Mouse (Mus musculus): ENCODE results near the gene Gm49486.

The Gm49486 gene

DNA sequence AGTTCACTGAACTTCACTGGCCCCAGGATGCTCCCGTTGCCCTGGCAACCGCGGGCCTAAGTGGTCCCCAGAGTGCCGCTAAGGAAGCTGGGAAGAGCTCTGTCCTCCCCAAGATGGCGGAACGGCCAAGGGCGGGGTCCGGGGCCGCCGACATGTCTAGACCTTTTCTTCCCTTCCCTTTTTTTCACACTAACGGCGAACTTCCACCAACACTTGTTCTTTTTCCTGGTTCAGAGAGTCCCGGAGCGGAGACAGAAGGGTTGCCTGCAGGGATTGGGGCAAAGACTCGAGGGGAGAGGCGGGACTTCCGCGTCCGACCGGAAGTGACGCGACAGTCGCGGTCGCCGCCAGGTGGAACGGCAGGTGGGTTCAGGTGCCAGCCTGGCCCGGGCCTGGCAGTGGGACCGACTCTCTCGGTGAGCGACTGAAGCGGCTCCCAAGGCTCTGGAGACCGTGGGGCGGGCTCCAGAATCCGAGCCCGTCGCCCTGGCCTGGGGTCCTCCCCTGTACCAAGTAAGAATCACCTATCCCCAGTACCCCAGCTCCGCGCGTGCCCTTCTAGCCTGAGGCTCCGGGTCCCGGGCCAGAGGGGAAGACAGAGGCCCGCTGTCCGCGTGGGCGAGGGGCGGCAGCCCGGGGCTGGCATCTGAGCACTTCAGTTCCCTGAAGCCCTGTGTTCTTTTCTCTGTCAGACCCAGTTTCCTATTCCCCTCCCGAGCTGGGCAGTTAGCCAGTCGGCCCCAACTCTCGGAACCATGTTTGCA, at the start of gene Gm49486, which contains the start of gene Pick1:
TSS of gene Gm49486 (plus strand) at position 334 of the 764 bp plus-strand sequence.
TSS of gene Pick1 (plus strand) at position 116 of the 764 bp plus-strand sequence.
- DNase-seq (ENCODE audit: low read depth, low spot score), result peak; percentile 92

DNA sequence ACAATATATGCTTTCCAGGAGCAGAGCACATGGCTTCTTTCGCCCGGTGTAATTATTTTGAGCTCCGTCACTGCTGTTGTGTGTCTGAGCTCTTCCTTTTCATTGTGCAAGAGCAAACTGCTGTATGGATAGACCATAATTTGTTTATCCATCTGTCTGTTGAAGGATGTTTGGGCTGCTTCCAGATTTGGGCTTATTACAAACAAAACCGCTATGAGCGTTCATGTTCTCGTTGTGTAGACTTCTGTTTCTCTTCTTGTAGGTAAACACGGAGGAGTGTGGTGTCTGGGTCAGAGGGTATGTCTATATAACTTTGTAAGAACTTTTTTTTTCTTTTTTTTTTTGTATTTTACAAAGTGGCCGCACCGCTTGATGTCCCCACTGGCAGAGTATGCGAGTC, 44.0 kb upstream of the Gm49486 start:
- DNase-seq (ENCODE audit: low read depth, low spot score), result no peak

DNA sequence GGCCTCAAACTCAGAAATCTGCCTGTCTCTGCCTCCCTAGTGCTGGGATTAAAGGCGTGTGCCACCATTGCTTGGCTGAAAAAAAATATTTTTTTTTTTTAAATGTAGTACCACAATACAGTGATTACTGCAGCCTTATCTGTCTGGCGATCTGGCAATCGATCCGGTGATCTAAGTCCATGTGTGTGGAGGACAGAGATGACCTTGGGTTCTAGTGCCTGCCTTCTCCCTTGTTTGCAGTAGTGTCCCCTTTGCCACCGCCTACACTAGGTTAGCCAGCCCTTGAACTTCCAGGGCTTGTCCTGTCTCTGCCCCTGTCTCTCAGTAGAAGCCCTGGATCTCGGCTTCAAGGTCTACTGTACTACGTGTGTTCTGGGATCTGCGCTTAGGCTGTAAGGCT, 41.4 kb upstream of the Gm49486 start:
- no peak for DNase-seq (ENCODE audit: low read depth, low spot score)

DNA sequence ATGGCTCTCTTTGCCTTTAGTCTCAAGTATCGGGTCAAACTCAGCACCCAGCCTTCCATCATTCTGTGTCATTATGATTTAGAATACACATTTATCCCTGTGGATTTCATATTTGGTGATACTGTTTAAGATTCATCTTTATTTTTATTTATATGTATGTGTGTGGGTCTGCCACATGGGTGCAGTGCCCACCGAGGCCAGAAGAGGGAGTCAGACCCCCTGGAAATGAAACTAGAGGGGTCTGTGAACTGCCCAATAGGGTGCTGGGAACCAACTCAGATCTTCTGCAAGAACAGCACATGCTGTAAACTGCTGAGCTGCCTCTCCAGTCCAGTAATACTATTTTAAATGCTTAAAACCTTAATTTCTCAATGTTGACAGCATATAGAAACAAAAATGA, 37.8 kb upstream of the Gm49486 start:
- DNase-seq (ENCODE audit: low read depth, low spot score), result no peak

DNA sequence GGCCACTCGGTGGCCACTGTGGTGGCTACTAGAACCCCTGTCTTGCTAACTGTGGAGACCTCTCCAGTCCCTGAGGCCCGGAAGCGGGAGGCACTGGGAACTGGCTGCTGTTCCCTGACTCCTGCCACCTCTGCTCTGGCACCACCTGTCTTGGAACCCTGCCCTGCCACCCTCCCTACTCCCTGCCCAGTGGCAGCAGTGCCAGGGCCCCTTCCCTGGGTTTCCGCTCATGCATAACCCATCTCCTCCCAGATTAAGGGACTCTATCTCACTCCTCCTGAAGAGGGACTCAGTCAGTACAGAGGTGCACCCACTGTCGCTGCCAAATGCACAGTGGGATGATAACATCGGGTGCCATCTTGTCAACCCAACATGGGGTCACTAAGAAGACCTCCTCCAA, 36.7 kb upstream of the Gm49486 start:
- no peak for DNase-seq (ENCODE audit: low read depth, low spot score)

DNA sequence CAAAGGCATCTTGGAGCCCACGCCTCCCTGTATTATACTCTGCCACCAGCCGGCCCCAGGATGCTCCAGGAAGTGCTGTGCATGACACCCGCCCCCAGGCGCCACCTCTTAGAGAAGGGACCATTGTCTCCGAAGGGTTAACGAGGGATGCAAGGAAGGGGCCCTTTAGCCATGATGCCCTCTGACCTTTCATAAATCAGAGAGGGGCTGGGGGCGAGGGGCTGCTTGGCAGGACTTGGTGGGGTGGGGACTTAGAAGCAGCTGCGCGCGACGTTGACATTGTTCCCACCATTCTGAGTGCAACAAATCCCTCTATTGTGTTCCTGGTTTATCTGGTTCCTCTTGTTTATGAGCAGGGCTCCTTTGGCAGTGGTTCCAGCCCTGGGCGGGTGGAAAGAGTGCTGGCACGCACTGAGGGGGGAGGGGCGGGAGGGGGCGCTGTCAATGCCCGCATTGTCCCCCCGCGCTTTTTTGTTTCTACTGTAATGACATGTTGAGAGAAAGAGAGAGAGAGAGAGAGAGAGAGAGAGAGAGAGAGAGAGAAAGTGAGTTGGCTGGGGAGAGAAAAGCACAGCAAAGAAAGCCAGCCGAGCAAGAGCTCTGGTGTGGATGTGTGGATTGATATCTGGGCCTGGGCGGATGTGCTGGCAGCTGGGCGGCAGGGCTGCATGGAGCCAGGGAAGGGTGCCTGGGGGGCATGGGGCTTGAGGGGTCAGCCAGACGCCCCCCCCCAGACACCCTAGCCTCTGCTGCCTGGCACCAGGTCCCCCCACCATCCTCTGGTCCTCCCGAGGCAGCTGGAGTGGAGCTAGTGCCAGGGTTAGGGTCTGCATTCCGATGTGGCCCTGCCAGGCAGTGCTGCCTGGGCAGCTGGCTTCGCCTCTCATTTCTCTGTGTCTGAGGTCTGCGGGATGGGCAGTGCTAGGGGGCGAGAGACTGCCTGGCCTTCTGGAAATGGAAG, 36.0 kb upstream of the Gm49486 start:
- DNase-seq (ENCODE audit: low read depth, low spot score), result no peak

DNA sequence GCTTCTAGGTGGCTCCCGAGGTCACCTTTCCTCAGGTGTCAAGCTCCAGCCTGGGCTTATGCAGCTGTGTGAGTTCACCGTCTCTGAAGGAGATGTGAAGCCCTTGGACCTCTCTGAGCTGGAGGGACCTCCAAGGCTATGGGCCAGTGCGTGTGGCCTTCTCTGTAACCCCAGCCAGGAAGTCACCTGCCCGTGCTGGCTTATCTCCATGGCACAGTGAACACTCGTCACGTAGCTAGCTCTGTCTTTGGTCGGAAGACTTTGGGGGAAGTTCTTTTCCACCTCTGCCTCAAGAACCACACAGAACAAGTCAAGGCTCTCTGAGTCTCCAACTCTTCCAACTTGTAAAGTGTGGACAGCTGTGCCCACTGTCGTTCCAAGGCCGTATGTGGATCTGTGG, 35.1 kb upstream of the Gm49486 start:
- no peak for DNase-seq (ENCODE audit: low read depth, low spot score)

DNA sequence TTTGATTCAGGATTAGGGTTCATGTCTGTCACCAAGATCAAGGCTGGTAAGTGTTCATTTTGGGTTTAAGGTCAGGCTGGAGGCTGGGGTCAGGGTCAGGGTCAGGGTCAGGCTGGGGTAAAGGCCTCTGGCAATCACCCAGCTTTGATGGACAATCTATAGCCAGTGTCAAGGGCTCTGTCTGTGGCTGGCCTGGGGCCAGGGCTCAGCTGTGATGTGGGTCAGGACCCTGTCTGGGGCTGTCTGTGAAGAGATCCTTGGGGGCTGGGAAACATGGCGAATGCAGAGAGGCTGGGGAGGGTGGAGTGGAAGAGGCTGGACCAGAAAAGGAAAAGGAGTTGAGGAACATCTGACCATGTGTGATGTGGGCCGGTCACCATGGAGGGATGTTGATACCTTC, 34.2 kb upstream of the Gm49486 start:
- DNase-seq (ENCODE audit: low read depth, low spot score), result no peak

DNA sequence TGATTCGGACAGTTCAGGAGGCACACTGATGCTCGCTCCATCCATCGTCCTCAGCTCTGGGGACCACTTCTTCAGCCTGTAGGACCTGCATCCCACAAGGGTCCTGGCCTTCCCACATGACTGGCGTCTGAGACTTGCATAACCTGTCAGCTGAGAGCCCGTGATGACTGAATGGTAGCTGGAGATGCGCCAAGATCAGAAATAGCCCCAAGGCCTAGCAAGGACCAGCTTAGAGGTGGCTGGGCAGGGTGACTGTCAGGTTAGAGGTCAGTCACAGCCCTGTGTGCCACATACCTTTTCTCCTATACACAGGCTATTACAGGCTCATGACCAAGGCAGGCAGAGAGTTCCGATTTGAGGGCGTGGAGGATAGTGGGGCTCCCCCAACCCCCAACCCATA, 33.7 kb upstream of the Gm49486 start:
- DNase-seq (ENCODE audit: low read depth, low spot score), result no peak

DNA sequence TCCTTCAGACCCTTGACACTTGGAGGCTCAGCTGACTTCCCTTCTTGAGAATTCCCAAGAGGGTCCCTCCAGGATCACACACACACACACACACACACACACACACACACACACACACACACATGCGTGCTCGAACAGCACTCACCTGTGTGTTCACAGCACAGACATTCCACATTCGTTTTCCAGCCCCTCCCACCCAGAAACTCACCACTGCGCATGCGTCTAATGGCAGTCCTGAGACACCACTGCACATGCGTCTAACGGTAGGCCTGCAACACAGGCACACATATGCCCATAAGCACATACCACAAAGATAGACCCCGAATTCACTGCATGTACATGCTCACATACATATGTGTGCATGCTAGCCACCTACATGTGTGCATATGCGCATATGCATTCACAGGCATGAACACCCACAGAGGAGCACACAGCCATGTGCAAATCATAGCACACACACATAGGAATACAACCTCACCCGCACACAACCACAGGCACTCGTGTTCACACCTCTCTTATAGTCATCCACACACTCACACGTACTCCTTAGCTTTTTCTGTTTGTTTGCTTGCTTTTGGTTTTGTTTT, 29.7 kb upstream of the Gm49486 start:
- DNase-seq (ENCODE audit: low read depth, low spot score), result no peak

DNA sequence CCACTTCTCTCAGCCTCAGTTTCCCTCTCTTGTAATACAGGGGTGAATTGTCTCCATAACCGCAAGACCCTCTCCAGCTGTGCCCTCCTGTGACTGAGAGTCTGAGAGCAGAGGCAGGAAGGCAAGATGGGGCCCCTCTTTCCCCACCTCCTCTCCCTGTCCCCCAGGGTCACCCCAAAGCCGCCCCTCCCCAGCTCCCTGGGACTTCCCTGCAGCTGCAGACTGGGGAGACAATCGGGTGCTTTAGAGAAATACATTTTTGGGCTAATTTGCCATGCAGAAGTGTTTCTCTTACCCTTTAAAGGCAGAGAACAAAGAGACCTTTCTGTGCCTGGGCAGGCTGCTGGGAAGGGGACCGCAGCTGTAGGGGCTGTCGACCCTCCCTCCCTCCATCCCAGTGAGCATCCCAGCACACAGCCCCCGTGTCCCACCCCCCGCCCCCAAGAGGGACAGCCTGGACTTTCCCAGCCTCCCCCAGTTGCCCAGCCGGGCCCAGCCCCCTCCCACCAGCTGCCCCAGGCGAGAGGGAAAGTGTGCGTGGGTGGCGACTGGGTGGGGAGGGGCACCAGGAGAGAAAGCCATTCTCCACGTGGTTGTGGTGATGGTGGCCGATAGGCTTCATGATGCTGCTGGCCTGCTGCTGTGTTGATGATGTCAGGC, 27.6 kb upstream of the Gm49486 start:
- DNase-seq (ENCODE audit: low read depth, low spot score), result no peak

DNA sequence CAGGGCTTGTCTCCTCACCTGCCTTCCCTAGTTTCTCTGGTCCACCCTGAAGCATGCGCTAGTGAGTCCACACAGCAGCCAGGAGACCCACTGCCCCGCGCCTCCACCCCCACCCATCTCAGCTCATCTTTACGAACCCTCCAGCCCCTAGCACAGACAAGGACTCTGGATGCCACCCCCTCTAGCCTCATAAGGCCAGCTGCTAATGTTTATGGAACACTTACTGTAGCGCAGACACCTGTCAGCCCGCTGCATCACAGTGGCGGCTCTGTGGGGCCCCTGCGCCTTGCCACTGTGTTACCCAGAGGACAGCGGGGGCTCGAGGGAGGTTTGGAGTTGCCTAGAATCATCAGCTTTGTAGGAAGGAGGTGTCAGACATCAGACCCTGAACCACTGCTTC, 26.6 kb upstream of the Gm49486 start:
- no peak for DNase-seq (ENCODE audit: low read depth, low spot score)

DNA sequence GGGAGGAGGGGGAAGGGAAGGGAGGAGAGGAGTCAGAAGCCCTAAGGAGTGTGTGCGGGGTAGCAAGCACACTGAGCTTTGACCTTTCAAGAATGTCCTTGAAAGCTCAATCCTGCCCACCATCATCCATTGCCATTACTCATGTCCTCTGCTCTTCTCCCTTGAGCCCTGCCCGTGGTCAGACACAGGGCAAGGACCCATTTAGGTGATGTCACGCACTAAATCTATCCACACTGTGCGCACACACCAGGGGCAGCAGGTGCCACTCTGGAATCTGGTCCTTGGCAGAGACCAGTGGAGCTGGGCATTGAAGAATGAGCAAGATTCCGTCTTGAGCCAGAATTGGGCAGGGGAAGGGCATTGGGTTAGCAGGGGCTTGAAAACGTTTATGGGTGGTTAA, 21.0 kb upstream of the Gm49486 start:
- no peak for DNase-seq (ENCODE audit: low read depth, low spot score)

DNA sequence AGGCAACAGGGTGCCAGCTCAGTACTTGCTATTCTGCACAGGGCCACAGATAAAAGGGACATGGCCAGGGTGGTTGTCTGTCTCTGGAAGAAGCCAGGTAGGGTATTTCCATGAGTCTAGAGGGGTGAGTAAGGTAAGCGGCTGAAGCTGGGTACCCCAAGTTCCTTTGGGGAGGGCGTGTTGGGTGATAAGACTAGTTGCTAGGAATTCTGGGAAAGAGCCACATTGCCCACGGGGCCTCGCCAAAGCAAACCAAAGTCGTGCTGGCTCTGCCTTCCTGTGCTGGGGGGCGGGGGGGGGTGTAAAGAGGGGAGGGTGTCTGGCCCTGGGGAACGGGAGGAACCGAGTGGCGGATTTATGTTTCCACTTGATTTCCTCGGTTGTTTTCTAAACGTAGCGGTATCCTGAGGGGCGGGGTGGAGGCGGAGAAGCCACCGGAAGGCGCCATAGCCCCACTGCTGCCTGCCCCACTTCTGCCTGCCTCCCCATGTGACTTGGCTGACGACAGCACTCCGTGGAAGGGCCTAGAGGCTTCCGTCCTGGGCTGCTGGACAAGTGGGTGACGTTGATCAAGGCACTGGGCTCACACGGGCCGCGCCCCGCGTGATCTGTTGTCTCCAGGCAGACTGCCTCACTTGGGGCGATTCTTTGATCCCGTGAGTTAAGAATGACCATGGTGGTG, 20.3 kb upstream of the Gm49486 start:
- no peak for DNase-seq (ENCODE audit: low read depth, low spot score)

DNA sequence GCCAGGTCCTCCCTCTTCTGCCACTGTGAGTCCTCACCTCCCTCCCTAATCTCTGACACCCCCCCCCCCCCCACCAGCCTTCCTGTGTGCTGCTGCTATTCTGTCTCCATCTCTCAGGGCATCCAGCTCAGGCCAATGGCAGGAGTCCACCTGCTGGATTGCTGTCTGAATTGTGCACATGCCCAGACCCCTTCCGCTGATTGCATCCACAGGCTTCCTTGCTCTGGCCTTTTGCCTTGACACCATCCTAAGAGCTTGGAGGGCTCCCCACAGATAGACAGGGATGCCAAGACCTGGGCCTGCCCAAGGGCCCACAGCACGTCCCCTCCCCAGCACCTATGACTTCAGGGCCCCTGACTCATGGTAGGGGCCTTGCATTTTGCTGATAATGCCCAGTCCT, 18.8 kb upstream of the Gm49486 start:
- no peak for DNase-seq (ENCODE audit: low read depth, low spot score)

DNA sequence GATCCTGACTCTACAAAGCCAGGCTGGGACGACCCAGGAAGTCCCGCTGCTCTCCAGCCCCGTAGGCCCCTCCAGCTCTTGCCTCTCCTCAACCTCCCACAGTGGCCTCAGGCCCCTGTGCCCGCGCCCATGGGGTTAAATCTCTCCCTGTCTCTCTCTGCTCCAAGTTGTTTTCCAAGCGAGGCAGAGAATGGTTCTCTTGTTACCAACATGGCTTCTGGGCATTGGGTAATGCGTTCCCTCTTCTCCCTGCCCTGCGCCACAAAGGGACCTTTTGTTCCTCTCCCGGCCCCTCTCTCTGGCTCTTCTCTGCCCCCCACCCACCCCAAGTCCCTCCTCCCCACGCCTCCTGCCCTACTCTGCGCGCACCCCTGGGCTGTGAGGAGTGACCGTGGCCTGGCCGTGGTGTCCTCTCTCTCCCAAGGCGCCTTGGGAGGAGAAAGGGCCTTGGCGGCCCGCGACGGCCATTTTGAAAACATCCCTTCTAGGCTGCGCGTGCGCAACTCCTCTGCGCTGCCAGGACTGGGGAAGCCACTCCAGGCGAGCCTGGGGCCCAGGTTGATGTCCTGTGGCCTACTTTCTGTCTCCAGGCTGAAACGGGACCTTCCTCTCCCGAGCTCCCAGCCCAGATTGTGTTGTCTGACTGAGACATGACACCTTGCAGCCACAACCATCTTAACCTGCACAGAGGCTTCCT, 16.3 kb upstream of the Gm49486 start:
- DNase-seq (ENCODE audit: low read depth, low spot score), result no peak

DNA sequence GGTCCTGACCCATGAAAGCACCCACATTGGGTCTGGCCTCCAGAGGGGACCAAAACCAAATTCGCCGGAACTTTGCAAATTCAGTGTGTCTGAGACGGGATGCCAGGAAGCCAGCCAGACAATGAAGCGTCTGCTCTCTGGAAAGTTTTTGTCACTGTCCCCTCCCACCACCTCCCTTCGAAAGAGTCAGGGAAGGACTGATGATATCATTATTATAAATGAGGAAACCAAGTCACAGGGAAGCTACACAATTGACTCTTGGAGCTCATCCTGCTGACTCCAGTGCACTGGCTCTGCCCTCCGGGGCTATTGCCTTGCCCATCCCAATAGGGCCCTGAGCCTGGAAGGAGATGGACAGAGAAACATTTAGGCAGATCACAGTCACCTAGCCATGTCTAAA, 15.6 kb upstream of the Gm49486 start:
- no peak for DNase-seq (ENCODE audit: low read depth, low spot score)

DNA sequence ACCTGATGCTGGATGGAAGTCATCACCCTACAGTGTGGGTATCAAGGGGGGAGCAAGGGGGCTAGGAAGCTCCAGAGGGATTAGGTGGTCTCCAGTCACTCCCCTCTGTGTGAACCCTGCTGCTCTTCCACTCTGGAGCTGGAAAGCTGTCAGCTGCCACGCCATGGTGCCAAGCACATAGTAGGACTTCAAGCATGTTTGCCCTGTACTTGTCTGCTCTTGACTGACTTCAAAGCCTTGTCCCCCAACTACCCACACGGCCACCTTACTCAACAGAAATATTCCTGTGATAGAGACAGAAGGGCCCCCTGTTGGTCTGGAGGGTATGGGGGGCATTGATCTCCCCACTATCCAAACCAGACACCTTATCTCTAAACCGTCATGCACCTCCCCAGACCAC, 13.0 kb upstream of the Gm49486 start:
- no peak for DNase-seq (ENCODE audit: low read depth, low spot score)

DNA sequence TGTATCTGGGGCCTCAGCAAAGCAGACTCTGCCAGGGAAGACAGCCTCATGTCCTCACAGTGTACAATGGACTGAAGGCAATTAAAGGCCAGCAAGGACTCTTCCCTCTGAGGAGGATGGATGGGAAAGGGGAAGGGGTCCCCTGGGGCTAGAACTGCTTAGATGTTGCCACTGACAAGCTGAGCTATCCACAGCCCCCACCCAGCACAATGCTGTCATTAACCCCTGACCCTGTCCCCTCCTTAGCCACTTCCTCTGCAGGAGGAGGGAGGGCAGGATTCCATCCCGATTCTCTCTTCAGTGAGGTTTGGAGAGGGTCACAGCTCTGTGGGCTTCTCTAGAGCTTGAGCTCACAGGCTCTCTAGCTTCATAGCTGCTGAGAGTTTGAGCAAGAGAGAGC, 9.6 kb upstream of the Gm49486 start:
- DNase-seq (ENCODE audit: low read depth, low spot score), result no peak

DNA sequence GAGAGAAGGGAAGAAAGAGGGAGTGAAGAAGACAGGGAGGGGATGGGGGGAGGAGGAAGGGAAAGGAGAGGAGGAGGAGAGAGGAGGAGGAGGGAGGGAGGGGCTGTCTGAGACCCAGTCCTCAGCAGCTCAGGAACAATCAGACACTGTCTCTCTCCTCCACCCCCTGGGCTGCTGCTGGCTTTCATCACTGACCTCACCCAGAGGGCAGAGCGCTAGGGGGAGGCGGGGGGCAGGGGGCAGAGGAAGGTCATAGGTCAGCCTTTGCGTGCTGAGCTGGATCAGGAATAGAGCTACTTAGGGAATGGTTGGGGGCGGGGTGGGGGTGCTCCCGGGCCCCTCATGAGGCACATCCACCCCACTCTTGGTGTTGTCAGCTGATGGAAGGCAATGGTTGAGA, 5.5 kb upstream of the Gm49486 start:
- DNase-seq (ENCODE audit: low read depth, low spot score), result no peak

DNA sequence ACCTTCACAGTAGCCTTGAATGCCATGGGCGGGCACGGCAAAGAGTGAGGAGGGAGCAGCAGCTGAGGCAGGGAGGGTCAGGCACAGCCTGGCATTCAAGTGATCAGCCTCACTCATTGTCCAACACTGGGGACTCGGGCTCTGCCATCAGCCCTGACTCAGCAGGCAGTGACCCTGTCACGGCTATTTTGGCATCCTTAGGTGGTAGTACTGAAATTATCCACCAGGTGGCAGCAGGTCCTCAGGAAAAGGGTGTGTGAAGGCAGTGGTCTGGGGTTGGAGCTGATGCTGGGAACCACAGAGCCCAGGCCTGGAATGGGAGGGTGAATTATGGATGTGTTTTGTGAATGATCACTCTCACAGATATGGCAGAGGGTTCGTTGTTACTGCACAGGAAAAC, 4.5 kb upstream of the Gm49486 start:
- peak; percentile 93 for DNase-seq (ENCODE audit: low read depth, low spot score)
